Mouse (Mus musculus) yolk sac, embryonic 10.5 days (tissue): ENCODE results near the gene Eif2ak3.
"Not testable (repeated sequence)": the region's sequence is repeated elsewhere in the genome, so short reads cannot be mapped to it uniquely, and the experiment has no call there.

Experiments used
- DNase-seq: peaks from one replicate; pipeline ENCODE4 v3.0.0-alpha.2; 2017; ENCODE audit warnings: low spot score

Gene Eif2ak3

DNA sequence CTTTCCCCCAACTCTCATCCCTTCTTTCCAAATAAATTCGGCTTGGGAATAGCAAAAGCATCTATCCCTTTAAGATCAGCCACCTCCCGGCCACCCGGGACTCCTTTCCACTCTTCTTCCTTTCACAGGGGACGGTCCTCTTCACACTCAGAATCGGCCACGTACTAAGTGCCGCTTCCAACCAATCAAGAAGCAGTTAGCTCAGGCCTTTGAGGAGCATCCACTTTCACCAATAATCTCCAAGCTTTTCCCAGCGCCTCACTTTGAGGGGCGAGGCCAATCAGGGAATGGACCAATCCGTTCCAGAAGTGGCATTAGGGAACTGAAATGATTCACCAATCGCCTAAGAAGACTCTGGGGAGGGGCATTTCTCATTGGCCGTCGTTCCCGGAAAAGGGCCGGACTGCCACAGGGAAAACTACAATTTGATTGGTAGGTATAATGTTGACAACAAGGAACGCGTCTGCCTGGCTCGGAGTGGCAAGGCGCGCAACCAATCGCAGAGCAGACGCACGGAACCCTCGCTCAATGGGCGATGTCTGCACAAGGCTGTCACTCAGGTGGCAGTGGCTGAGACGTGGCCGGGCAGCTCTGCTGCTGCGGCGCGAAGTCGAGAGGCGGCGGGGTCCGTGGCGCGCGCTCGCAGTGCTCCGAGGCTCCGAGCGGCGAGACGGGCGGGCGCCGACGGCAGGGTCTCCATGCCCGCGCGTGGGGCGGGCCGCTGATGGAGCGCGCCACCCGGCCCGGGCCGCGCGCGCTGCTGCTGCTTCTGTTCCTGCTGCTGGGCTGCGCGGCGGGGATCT, at the start of gene Eif2ak3:
Eif2ak3 (plus strand) TSS at position 514 of the 803 bp plus-strand sequence.
- DNase-seq: peak; percentile 99

DNA sequence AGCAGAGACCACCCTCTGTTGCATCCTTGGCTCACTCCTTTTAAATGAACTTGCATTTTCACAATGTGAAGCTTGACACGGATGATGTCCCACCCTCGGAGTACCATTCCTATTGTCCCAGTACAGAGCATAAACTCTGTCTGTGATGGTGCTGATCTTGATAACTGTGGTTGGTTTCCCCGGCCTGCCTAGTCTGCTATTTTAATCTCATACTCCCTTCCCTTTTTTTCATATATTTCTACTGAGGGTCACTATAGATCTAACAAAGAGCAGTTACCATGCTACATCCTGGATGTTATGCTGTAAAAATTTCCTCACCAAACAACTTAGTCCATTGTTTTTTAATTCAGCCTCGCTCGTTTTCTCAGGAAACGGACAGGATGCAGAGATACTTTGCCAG, 47.4 kb upstream of the Eif2ak3 start:
- no peak for DNase-seq

DNA sequence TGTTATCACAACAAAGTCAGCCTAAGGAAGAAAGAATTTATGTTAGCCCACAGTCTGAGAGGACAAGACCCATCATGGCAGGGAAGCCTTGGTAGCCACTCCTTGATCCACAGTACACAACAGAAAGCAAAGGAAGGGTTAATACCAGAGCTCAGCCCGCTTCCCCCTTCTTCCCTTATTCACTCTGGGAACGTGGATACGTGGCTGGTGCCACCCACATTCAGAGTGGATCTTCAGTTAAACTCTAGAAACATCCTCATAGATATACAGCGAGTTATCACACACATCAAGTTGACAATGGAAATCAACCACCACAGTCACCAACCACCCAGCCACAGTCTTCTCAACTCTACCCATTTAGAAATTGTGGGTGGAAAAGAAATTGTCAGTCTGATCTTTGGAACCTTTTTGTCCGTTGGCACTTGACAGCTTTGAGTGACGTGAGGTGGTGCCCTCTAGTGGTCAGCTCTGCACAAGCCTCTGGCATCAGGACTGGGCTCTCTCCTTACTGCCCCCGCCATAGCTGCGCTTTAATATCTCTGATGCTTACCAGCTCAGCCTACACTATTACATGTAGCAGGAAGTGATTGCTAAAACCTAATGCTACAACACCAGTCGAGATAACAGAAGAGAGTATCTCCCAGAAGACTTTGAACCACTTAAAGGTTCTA, 46.6 kb upstream of the Eif2ak3 start:
- DNase-seq: no peak

DNA sequence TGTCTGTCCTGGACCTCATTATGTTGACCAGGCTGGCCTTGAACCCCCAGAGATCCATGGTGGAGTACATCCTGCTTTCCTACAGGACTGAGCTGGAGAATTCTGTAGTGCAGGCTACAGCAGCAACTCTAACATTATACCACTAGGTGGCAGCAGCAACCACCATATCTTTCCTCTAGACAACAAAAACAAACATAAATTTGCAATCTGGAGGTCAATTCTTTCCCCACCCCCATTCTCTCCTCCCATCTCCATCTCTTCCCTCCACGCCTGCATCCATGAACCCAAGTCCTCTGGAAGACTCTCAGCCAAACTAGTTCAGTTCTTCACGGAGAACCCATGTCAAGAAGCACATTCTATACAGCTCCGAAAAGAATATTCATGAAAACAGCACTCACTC, 39.7 kb upstream of the Eif2ak3 start:
- no peak for DNase-seq

DNA sequence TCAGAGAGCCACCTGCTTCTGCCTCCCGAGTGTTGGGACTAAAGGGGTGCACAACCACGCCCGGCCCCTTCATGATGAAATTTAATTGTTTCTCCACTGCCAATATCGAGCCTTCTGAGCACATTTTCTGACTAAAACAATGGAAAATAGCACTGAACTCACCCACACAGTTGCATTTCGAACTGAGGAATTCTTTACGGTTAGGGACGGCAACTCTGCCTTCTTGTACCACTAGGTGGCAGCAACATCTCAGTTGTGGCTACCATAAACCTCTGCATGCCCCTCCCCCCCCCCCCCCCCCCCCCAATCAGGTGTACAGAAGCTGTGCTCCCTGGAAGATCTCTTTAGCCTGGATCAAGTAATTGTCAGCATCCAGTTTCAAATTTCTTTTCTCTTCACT, 39.0 kb upstream of the Eif2ak3 start:
- DNase-seq: peak; percentile 57

DNA sequence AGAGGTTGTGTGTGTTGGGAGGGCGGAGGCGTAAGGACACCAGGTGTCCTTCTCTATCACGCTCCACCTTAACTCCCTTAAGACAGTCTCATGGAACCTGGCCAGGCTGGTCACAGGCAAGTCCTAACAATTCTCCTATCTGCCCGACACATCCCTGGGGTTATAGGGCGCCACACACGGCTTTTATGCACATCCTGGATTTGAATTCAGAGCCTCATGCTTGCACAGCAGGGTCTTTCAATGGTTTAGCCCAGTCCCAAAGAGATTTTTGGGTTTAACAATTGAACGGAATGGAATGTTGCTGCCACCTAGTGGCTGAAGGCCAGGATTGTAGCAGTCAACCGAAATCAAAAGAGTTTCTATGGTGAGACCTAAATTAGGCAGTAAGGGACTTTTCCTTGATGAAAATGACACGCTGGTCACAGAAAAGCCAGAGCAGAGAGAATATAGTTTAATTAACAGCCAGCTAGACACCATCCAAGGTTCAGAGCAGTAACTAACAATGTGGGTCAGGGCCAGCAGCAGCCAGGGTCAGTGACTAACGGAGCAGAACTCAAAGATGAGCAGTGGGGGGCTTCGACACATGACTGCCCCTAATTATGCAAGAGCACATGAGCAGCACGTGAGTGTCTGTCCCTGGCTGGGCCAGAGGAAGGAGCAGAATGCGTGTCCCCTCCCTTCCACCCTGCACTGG, 38.3 kb upstream of the Eif2ak3 start:
- DNase-seq: peak; percentile 56

DNA sequence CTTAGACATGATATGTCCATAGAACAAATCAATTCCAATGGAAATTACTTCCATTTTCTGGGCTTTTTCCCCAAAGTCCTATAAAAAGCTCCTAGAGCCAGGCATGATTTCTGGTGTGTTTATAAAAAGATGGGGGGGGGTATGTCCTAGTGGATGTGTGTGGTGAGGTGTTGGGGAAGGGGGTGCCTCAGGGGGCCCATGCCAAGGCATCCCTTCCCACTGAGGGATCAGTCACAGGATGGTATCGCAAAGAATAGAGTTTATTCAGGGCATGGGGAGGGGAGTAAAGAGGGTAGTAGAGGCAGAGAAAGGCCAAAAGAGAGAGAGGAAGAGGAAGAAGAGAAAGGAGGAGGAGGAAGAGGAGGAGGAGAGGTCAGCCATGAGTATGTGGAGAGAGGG, 37.8 kb upstream of the Eif2ak3 start:
- DNase-seq: no peak

DNA sequence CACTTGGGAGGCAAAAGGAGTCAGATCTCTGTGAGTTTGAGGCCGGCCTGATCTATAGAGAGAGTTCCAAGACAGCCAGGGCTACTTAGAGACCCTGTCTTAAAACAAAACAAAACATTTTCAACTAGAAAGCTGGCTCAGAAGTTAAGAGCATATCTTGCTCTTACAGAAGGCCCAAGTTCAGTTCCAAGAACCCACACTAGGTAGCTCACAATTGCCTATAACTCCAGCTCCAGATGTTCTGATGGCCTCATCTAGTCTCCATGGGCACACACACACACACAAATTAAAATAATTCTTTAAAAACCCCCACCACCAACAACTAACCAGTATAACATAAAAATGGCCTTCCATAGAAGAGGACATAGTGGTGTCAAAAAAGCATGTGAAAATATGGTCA, 33.8 kb upstream of the Eif2ak3 start:
- DNase-seq: no peak

DNA sequence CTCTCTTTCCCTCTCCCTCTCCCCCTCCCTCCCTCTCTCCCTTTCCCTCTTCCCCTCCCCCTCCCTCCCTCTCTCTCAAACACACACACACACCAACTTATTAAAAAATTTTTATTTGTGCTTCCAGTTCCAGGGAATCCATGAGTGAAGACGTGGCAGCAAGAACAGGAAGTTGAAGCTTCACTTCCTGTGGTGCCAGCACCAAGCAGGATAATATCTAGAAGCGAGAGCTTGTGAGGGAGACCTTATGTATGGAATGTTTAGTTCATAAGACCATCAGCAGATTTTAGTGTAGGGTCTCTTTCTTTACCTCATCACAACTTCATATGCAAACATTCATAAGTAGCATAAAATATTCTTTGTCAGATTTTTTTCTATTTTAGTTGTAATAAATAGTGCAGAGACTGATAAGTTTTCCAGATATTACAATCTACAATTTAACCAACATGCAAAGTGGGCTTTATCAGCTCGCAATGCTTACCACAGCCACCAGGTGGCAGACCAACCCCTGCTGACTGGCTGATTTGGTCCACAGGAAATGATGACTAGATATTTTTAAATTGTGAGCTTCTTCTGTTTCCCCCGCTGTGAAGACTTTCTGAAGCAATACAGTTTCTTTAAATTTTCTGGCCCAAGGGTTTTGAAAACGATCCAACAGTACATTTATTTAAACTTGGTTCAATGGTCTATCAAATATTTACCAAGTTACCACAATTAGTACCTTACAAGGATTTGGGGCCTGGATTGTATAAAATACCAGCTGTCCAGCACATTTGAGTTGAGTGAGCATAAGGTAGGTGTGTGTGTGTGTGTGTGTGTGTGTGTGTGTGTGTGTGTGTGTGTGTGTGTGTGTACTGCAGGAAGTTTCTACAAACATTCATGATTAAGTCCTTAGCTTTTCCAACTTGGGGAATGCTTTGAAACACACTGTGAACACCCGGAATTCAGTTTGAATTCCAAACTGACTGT, 32.5 kb upstream of the Eif2ak3 start:
- peak; percentile 71 for DNase-seq

DNA sequence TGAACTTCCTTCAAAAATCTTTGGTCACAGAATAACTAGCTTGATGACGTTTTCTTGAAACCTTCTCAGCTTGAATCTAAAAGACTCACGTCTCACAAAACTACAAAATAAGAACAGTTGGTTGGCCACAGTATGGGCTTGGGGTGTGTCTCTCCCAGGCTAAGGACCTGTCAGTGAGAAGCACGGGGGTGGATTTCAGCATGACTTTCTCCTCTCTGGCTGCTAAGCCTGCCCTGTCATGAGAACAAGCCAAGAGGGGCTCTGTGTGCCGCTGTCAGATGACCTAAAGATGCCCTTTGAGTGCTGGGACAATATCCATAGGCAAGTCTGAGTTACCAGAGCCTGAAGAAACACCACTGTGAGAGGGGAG, 31.8 kb upstream of the Eif2ak3 start:
- DNase-seq: peak; percentile 73

DNA sequence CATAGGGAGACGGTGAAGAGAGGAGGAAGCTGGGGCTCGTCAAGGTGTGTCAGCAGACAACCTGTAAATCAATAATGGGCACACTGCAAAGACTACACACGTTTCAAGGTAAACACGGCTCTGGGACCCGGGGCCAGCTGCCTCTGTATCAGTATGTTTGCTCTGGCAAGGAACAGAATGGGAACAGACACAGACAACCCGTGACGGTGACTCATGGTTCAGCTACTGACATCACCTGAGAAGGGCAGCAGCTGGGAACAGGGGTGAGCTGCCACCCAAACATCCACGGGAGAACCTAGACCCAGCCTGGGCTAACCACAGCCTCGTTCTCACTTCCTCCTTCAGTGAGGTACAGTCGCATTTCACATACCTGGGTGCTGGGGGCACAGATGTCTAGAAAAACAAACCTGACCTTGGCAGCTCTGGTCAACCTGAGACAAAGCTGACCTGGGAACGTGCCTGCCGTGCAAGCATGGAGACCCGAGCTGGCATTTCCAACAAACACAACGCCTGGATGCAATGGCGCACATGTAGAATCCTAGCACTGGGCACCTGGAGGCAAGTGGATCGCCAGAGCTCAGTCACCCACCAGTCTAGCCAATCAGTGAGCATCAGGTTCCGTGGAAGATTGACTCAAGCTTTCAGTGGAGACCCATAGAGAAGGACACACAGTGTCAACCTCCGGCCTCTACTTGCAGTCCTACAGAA, 30.2 kb upstream of the Eif2ak3 start:
- DNase-seq: peak; percentile 88

DNA sequence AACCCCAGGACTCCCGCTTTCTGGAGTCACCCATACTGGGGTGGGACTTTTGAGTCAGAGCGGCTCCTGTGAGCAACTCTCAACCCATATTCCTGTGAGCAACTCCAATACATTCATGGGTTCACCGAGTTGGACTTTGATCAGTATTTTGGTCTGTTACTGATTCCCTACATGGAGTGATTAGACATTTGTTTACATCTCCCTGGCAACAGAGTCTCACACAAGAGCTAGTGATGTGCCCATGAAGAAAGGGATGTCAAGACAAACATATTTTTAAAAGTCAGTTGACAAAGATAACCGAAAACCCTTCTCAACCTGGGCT, 29.7 kb upstream of the Eif2ak3 start:
- DNase-seq: peak; percentile 68

DNA sequence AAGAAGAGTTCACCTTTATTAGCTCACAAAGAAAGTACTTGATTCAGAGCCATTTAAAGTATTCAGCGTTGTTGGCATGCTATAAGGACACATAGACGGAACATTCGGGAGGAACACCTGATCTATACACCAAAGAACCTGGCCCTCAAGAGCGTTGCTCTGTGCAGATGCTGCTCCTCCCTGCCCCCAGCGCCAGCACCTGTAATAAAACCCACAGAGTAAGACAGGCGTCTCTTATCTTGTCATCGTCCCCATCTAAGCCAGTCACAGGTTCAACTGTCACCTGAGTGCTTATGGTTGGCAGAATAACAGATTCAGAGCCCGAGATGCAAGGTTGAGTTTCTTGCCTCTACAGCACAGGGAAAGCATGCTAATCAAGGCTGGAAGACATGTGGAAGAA, 28.8 kb upstream of the Eif2ak3 start:
- DNase-seq: no peak

DNA sequence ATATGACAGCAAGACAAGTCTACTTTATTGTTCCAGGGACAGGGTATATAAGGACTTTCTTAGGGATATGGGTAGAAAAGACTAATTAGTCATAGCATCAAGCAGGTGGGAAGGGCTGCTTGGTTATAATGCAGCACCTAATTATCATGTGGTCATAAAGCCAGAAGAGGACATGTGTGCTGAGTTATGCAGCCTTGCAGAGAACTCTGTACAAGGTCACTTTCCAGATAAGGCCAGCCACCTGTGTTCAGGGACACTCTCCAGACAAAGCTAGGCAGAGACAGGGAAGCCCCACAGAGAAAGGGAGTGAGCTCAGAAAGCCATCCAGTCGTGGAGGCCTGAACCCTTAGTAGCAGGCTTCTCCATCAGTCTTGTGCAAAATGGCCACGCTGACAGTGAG, 22.7 kb upstream of the Eif2ak3 start:
- DNase-seq: no peak

DNA sequence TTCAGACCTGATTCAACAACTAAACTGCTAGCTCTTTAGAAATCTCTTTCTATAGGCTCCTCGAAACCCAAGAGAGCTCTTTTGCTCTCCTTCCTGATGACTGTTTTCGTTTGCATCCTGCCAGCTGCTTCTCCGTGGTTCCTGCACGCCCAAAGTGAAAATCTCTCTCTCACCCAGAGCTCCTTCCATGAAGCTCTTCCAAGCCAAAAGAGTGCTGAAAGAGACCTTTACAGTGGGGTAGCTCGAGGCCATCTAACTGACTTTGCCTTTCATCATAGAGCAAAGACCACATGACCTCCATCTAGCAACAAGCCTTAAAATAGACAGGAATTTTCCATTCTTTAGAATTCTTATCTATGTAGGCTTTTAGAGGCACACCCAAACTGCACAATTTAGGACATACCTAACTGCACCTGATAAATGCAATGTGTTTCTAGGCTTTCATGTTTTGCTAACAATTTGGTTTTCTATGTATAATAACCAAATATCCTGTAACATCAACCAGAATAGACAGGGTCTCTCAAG, 21.9 kb upstream of the Eif2ak3 start:
- no peak for DNase-seq

DNA sequence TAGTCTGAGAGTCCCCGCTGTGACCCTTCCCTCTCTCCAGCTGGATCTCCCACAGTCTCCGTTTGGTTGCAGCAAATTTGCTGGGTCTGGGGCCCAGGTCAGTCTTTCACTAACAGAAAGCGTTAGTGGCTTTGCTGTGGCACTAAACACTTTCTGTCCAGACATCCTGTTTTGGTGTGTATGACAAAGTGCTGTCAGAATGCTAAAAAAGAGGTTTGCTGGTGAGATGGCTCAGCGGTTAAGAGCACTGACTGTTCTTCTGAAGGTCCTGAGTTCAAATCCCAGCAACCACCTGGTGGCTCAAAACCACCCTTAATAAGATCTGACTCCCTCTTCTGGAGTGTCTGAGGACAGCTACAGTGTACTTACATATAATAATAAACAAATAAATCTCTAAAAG, 21.0 kb upstream of the Eif2ak3 start:
- not testable (repeated sequence) for DNase-seq

DNA sequence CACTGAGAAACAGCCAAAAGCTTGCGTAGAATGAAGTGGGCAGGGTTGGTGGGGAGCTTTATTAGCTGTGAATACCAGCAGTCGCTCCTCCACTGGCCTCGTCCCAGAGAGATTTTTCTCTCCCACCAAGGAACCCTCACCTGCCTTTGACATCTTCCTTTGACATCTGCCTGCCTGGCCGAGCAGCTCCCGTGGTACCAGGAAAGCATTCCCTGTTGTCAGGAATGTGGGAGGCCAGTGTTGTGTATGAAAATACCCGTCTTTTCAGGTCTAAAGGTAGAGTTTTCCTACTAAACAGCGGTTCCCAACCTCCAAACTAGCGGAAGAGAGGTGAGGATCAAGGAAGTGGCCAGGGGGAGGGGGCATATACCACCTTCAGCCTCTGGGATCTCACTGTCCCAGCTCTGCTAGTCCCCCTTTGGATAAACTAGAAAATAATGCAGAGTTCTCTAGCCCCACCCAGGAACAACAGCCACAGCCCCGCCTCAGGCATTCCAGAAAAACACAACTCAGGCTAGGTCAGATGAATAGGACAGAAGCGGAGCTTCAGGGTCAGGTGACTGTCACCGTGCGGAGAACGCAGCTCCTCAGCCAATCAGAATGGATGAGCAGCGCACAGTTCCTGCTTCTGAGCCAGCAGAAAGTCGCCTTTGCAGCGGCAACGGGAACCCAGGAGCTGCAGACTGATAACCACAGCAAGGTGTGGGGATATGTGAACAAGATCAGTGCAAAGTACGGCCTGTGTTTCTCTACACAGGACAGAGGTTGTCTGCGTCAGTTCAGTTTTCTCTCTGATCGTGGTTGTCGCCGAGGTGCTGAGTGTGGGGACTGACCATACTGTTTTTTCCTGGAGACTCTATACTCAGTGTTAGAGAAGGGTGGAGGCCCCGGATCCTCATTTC, 20.0 kb upstream of the Eif2ak3 start:
- DNase-seq: peak; percentile 87

DNA sequence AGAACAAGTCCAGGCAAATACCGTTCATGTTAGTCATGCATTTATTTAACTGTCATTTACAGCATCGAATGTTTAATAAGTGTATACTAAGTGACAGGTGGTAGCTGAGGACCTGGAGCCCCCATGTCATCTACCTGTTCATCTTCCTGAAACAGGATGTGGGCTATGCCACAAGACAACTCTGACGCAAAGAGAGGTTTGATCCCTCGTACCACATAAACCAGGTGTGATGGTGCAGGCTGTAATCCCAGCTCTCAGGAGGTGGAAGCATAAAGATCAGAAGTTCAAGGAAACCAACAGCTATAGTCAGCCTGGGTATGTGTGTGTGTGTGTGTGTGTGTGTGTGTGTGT, 19.4 kb upstream of the Eif2ak3 start:
- no peak for DNase-seq

DNA sequence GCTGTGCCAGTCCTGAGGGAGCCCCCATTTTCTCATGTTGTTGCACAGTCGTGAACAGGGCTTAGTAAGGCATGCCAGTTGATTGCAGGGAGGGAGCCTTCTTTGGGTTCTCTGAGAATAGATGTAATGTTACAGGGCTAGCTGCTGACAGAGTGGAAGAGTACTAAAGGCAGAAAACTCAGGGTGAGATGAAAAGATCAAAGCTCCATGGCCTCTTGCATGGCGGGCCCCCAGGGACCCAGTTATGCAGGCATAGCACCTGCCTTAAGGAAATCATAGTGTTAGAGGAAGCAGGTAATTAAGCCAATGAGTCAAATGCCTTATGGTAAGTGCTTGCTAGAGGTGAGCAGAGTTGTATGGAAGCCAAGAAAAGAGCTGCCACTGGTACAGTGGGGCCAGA, 14.9 kb upstream of the Eif2ak3 start:
- no peak for DNase-seq

DNA sequence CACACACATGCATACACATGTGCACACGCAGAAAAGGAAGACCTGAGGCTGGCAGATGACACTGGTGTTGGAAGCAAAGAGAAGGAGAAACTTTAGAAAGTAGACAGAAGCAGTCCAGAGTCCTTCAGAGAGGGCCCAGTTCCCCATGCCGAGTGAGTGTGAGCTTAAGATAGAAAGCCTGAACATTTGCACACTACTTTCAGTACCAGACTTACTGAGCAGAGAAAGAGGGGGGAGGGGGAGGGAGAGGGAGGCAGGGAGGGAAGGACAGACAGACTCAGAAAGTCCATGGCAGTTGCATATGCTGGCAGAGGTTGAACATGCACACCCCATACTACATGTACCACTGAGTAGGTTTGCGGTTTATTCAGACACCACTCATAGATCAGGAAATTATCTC, 13.8 kb upstream of the Eif2ak3 start:
- DNase-seq: no peak
